In genomic region chr6:29234272-29234671, GRCm38 (mm10) we compare ENCODE assay signal across 9 mouse cellular contexts. TPM values are rescaled to one million over a fixed set of nuclear protein-coding genes. Genes with fewer than 3 reads are reported as not detected.
DNase-seq lines count a peak whose midpoint lies in the region; ATAC-seq and TF ChIP-seq lines count a peak whose summit lies in the region.
"Had no signal": no experiment of that assay in that cellular context is flagged by ENCODE, and none has a peak within 500 bp of the region (broad histone marks: within the 10 kb centered on the region; RNA-seq: fewer than 3 reads in every experiment).

No protein-coding gene starts in this region.

- no peaks in the 10 kb centered on the region for H3K27me3 ChIP-seq in kidney, embryonic 14.5 days (ENCODE audit: control insufficient read depth, insufficient read depth, low read length)
- no peaks in the 10 kb centered on the region for H3K27me3 ChIP-seq in ES-Bruce4 (ENCODE audit: control insufficient read depth, insufficient read depth, low read length, poor library complexity, severe bottlenecking)
- H3K27me3 ChIP-seq in neural tube, embryonic 15.5 days (replicated peaks) = no peaks in the 10 kb centered on the region
- H3K27me3 ChIP-seq: embryonic facial prominence, embryonic 15.5 days had no signal

- no peak for TF ChIP-seq POLR2A in ES-Bruce4 (IDR thresholded peaks at IDR 0.05; ENCODE audit: insufficient read depth, low read length)

- no peak overlapping the region for H3K4me3 ChIP-seq in kidney, embryonic 14.5 days (ENCODE audit: low read length)
- H3K4me3 ChIP-seq in ES-Bruce4 (ENCODE audit: low read depth, low read length) = no peak overlapping the region
- H3K4me3 ChIP-seq in neural tube, embryonic 15.5 days (replicated peaks) = no peak overlapping the region
- H3K4me3 ChIP-seq: embryonic facial prominence, embryonic 15.5 days had no signal

- ATAC-seq in kidney, embryonic 14.5 days (ENCODE audit: low FRiP score, low TSS enrichment) = peak; percentile 49; the same call in 1 of the 2 replicates
- ATAC-seq in neural tube, embryonic 15.5 days (ENCODE audit: low FRiP score) = 0 out of 2 replicates have a peak, but pooled peaks have one; percentile 38

- no peak overlapping the region for H3K4me2 ChIP-seq in kidney, embryonic 14.5 days (replicated peaks; ENCODE audit: low read depth, low read length)
- no peak overlapping the region for H3K4me2 ChIP-seq in neural tube, embryonic 15.5 days
- H3K4me2 ChIP-seq: embryonic facial prominence, embryonic 15.5 days had no signal

- no peak overlapping the region for H3K27ac ChIP-seq in kidney, embryonic 14.5 days (ENCODE audit: low read depth, low read length)
- no peak overlapping the region for H3K27ac ChIP-seq in ES-Bruce4 (ENCODE audit: insufficient read depth, low read length)
- H3K27ac ChIP-seq in neural tube, embryonic 15.5 days (replicated peaks) = no peak overlapping the region
- H3K27ac ChIP-seq: embryonic facial prominence, embryonic 15.5 days had no signal

- peak; percentile 84 for TF ChIP-seq CTCF in ES-Bruce4 (IDR thresholded peaks at IDR 0.05; ENCODE audit: low read depth, low read length)

- H3K36me3 ChIP-seq in kidney, embryonic 14.5 days (ENCODE audit: control insufficient read depth, insufficient read depth, low read length) = no peaks in the 10 kb centered on the region
- no peaks in the 10 kb centered on the region for H3K36me3 ChIP-seq in ES-Bruce4 (ENCODE audit: control insufficient read depth, insufficient read depth, low read length, poor library complexity, severe bottlenecking)
- no peaks in the 10 kb centered on the region for H3K36me3 ChIP-seq in neural tube, embryonic 15.5 days
- H3K36me3 ChIP-seq: embryonic facial prominence, embryonic 15.5 days had no signal

- no peak for DNase-seq in kidney, postnatal 14 days
- peak; percentile 42 for DNase-seq in embryo, embryonic 11 days
- DNase-seq in cerebellum, adult 9-10 months = no peak
- no peak for DNase-seq in gastrocnemius, postnatal 10 days
- no peak for DNase-seq in kidney, adult 11 months

- H3K4me1 ChIP-seq in kidney, embryonic 14.5 days (ENCODE audit: control insufficient read depth, insufficient read depth, low read length) = no peaks in the 10 kb centered on the region
- H3K4me1 ChIP-seq in ES-Bruce4 (ENCODE audit: control insufficient read depth, insufficient read depth, low read length) = no peaks in the 10 kb centered on the region
- no peaks in the 10 kb centered on the region for H3K4me1 ChIP-seq in neural tube, embryonic 15.5 days
- H3K4me1 ChIP-seq: embryonic facial prominence, embryonic 15.5 days had no signal

- H3K9ac ChIP-seq in kidney, embryonic 14.5 days (ENCODE audit: low read depth, low read length) = no peak overlapping the region
- H3K9ac ChIP-seq in ES-Bruce4 (ENCODE audit: low read depth, poor library complexity, severe bottlenecking) = no peak overlapping the region
- no peak overlapping the region for H3K9ac ChIP-seq in neural tube, embryonic 15.5 days (replicated peaks)
- H3K9ac ChIP-seq: embryonic facial prominence, embryonic 15.5 days had no signal

- H3K9me3 ChIP-seq in kidney, embryonic 14.5 days (ENCODE audit: control insufficient read depth, low read length) = no peaks in the 10 kb centered on the region
- H3K9me3 ChIP-seq in ES-Bruce4 (replicated peaks; ENCODE audit: control insufficient read depth, insufficient read depth, low read length, poor library complexity, severe bottlenecking) = no peaks in the 10 kb centered on the region
- H3K9me3 ChIP-seq in neural tube, embryonic 15.5 days (replicated peaks) = no peaks in the 10 kb centered on the region
- H3K9me3 ChIP-seq: embryonic facial prominence, embryonic 15.5 days had no signal

- 43% methylated on average over 8 of the region's 8 CpGs for WGBS in kidney, embryonic 14.5 days
- WGBS in neural tube, embryonic 15.5 days = 54% methylated on average over 8 of the region's 8 CpGs

- TF ChIP-seq EP300 in ES-Bruce4 (IDR thresholded peaks at IDR 0.05; ENCODE audit: insufficient read depth, low read depth, low read length) = no peak

RNA-seq across cellular contexts. Expression of gene Impdh1, which starts 18.1 kb away (rescaled TPM):
- 26.3 and 41.7 TPM in 2 replicates for polyA plus RNA-seq in kidney, embryonic 14.5 days (2014; fragmentation: Nextera tagmentation; extraction: Ambion mirVana)
- polyA plus RNA-seq in ES-Bruce4 (2011; ENCODE audit: insufficient read depth, insufficient read length, low read depth, missing spikeins) = 25.7 and 29.8 TPM in 2 replicates
- polyA plus RNA-seq in neural tube, embryonic 15.5 days (2015; fragmentation: Nextera tagmentation; extraction: Ambion mirVana) = 84.1 and 84.2 TPM in 2 replicates
- 10 to 100 TPM; 23.4 to 24.7 TPM for total RNA-seq in gastrocnemius, postnatal 10 days (2021)

RNA-seq across cellular contexts. Expression of gene Hilpda, which starts 38.0 kb away (rescaled TPM):
- polyA plus RNA-seq in kidney, embryonic 14.5 days (2014; fragmentation: Nextera tagmentation; extraction: Ambion mirVana) = 32.1 and 43.2 TPM in 2 replicates
- polyA plus RNA-seq in ES-Bruce4 (2011; ENCODE audit: insufficient read depth, insufficient read length, low read depth, missing spikeins) = 18.4 and 21.8 TPM in 2 replicates
- 28.4 and 29.0 TPM in 2 replicates for polyA plus RNA-seq in neural tube, embryonic 15.5 days (2015; fragmentation: Nextera tagmentation; extraction: Ambion mirVana)
- total RNA-seq in gastrocnemius, postnatal 10 days (2021) = 1 to 10 TPM; 6.9 to 8.8 TPM

RNA-seq across cellular contexts. Expression of gene Fam71f2, which starts 45.1 kb away (rescaled TPM):
- 0.27 TPM in 1 of 2 replicates, not detected in the other for polyA plus RNA-seq in kidney, embryonic 14.5 days (2014; fragmentation: Nextera tagmentation; extraction: Ambion mirVana)
- polyA plus RNA-seq in ES-Bruce4 (2011; ENCODE audit: insufficient read depth, insufficient read length, low read depth, missing spikeins) = 1.5 and 1.9 TPM in 2 replicates
- 0.26 and 0.46 TPM in 2 replicates for polyA plus RNA-seq in neural tube, embryonic 15.5 days (2015; fragmentation: Nextera tagmentation; extraction: Ambion mirVana)
- under 1 TPM in 1 of 2 experiments, not detected in 1; 0.27 TPM for total RNA-seq in gastrocnemius, postnatal 10 days (2021)

RNA-seq across cellular contexts. Expression of gene Prrt4, which starts 54.9 kb away (rescaled TPM):
- polyA plus RNA-seq in kidney, embryonic 14.5 days (2014; fragmentation: Nextera tagmentation; extraction: Ambion mirVana) = 0.96 and 1.4 TPM in 2 replicates
- polyA plus RNA-seq in ES-Bruce4 (2011; ENCODE audit: insufficient read depth, insufficient read length, low read depth, missing spikeins) = 0.20 and 0.52 TPM in 2 replicates
- polyA plus RNA-seq in neural tube, embryonic 15.5 days (2015; fragmentation: Nextera tagmentation; extraction: Ambion mirVana) = 12.6 and 13.9 TPM in 2 replicates
- total RNA-seq in gastrocnemius, postnatal 10 days (2021) = 1 to 10 TPM in 1 of 2 experiments, under 1 TPM in 1; 0.78 to 1.2 TPM
